Mouse (Mus musculus) kidney, adult 2 months (tissue): Measurements from ENCODE around the gene Znrf1.

Experiments
- CTCF ChIP-seq: fragments of 200-500 bp; conservative IDR thresholded peaks from 2 replicates; pipeline ENCODE4 v1.5.1; 2011; ENCODE audit warnings: low read depth, mild to moderate bottlenecking, control low read depth, low read length, moderate library complexity, mixed read lengths; ENCODE audit not compliant: insufficient read depth, insufficient read length
- POLR2A ChIP-seq: fragments of 200-500 bp; IDR thresholded peaks from one replicate; pipeline ENCODE4 v1.6.1; 2011; ENCODE audit warnings: low read depth, low read length, control low read depth

- TF ChIP-seq CTCF (no peak), POLR2A (no peak)
Observed at GRCm38 (mm10) chr8:111513446-111513845, 22.5 kb upstream of the Znrf1 start.
